Mouse (Mus musculus) 416B (cell line): Measurements from ENCODE around the gene Csf1.
A peak's percentile ranks its signal among the peaks of the same experiment; 100 is the strongest.

Experiments
- DNase-seq: peaks from one replicate; pipeline ENCODE4 v3.0.0; 2011; ENCODE audit warnings: low read depth

Csf1 gene

DNA sequence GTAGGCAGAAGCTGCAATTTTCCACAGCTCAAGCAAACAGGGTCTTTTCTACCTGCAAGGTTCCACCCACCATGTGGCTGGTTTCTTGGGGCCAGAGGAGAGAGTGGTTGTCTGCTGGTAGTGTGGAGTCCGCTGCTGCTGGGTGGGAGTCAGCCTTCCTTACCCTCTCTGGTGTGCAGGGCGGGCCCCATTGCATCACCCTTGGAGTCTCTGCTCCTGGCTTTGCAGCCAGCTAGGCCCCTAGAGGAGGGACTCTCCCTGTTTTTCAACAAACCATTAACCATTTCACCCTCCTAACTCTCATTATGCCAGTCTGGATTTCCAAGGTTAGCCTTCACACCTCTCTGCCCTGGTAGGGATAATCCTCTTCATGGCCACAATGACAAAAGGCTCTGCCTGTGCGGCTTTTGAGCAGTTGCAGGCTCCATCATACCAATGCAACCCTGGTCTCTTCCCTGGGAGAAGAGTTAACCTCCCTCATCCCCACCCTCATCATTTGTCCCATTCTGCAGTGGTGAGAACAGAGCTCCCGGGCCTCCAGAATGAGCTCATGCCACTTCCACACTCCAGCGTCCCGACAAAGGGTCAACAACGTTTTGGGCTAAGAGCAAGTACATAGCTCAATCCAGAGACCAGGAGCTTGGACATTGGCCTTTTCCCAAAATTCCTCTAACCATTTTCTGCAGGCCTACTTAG lies 56.4 kb downstream of the Csf1 start:
- no peak for DNase-seq

DNA sequence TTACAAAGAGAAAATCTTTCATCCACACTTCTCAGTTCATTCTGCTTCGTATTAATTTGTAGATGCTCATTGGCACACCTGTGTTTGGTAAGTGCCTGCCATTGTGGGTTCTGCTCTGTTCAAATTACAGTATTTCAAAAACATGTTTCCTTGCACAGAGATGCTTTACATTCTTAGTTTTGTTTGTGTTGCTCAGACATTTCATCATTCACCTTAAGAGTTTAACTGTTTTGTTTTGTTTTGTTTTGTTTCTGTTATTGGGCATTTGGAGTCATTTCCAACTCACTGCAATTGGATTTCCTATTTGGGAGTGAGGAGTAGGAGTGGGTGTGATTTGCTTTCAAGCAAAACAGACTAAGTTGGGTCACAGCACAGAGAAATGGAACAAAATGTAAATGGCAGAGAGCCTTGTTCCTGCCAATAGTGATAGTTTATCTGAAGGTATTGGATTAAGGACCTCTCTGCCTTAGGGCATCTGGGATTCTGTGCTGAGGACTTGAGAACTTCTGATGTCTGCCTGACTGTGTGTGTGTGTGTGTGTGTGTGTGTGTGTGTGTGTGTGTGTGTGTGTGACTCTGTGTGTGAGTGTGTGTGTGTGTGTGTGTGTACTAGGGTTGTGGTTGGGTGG lies 58.4 kb downstream of the Csf1 start:
- DNase-seq, result no peak

DNA sequence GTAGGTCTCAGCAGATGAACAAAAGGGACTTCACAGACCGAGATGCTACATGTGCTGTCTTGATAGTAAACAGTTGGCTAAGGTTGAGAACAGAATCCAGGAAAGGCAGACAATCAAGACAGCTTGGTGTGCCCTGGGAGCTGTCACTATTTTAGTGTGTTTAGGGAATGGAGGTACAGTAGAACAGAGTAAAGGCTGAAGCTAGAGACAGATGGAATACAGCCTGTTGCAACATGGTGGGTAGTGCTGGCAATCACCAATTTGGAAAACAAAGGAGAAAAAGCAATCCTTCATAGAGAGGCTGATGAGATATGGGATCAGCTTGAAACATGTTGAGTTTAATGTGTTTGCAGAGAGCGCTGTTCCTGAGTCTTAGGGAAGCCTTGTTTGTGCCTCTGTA lies 59.6 kb downstream of the Csf1 start:
- no peak for DNase-seq

DNA sequence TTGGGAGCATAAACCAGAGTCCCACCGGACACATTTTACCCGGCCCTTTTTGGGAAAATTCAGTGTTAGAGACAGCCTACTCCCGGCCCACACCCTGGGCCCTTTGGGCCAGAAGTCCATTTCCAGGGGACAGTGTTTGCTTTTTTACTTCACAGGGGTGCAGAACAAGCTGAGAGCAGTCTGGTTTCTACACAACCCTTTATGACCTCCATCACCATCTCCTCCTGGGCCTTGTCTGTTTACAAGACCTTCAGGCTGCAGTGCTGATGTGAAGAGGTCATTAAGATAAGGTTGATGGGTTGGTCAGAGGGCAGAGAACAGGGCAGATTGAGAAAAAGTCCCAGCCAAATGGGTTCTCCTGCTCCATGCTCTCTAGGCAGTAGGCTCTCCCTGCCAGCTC lies 63.4 kb downstream of the Csf1 start:
- DNase-seq, result no peak

DNA sequence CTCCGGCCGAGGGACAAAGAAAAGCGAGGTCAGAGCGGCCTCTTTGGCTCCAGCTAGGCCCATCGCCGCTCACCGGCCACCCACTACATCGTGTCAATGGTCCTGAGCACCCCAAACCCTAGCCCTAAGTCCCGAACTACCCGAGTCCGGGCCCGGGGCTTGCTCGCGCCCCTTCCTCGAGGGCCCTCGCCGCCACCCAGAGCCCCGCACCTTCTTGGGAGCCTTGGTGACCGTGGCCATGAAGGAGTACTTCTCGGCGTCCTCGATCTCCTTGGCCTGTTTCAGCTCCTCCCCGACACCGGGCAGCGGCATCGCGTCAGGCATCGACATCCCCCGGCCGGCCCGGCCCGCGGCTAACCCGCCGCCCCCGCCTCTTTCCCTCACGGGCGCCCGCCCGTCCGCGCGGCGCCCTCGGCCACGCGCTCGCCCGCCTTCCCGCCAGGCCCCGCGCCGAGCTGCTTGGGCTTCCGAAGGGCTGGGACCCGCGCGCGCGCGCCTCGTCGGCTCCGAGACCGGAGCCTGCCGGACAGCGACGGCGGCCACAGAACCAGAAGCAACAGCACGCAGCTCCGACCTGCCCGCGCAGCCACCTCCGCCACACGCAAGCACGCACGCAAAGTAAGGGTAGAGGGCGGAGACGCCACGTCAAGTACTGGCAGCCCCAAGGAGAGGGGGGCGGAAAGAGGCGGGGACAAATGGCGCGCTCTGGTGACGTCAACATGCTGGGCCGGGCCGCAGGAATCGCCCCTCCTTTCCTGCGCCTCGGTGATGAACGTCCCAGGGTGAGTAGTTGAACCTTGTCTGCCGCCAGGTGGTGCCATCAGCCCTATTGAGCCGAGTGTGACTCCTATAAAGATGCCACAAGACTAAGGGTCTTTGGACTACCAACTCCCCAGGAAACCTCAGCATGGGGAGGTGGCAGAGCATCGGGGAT lies 64.1 kb downstream of the Csf1 start, which contains the start of gene Ahcyl1:
Gene Ahcyl1 (minus strand): TSS at position 613 of the 934 bp plus-strand sequence.
- DNase-seq, result peak; percentile 98

DNA sequence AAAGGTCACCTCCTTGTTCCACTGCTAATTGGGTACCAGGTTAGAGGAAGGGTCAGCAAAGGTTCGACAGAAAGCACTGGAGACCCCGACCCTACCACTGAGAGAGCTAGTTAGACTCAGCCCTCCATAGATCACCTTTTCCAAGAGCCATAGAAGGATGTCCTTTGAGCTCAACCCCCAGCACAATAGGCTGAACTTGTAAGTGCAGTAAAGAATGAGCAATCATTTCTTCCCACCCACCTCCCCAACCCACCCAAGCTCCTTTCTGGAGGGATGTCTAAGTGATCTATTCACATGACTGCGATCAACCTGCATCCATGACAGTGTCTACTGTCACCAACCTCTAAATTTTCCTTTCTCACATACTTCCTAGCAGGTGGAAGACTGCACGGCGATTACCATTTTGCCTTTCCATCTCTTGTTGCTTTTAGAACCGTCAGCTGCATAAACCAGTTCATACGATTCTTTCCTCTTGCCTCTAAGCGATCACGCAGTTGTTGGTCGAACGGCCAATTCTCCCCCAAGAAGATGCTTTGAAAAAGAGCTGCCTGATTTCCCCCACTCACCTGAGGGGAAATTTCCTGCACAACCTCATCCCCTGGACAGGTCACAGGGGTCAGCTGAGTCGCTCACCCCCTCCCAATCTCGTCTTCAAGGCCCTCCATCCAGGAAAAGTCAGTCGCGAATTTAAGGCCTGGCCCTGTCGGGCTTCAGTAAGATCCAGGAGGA lies 64.9 kb downstream of the Csf1 start:
- peak; percentile 43 for DNase-seq

DNA sequence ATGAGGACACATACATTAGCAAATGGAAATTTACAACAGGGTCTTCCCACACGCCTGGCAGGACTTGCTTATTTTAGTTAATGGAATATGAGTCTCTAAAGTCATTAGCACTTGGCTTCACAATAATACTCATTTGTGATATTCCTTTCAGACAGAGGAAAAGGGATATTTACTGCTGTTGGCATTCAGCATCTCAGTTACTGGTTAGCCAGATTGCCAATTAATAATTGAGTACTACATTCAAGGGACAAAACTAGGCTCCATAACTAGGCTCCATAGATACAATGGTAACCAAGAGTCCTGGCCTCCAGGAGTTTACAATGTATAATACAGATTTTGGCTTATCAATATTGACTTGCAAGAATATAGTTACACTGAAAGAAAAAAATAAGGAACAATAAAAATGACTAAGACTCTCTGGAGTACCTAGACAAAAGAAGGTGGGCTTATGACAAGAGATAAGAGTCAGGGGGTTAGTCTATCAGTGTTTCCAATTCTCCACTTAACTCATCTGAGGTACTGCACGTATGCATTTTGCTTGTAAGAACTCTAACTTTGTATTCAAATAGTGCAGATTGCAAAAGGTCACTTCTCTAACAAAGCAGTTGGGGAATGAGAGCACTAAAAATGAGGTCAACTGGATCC lies 65.9 kb downstream of the Csf1 start:
- DNase-seq, result no peak
